Mouse (Mus musculus): Measurements from ENCODE around the gene Zfp36l1.

DNA sequence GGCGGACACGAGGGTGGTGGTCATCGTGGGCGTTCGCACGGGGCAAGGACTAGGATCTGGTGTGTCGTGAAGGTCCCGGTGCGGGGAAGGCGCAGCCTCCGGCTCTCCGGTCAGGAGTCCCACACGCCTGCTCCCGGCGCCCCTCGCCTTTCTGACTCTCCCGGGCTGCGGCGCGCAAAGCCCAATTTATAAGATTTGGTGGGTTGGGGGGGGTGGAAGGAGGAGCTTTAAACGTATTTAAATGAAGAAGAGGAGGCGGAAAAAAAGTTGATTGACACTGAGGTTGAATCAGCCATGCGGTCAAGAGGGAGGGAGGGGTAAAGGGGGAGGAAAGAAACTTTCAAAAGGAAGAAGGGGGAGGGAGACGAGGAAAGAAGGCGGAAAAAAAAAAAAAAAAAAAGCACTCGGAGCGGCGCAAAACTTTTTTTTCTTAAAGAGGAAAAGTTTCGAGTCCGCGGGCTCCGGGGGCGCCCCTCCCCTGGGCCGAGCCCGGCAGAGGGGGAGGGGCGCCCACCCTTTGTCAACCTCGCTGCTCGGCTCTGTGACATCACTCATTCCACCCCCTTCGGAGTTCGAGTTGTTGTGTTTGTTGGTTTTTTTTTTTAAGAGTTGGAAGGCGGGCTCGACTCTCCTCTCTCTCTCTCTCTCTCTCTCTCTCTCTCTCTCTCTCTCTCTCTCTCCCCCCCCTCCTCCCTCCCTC is at the start of gene Zfp36l1:
- TF ChIP-seq CTCF (IDR thresholded peaks at IDR 0.05) (no peak), POLR2A (IDR thresholded peaks at IDR 0.05; ENCODE audit: insufficient read depth, low read depth, low read length) (peak; percentile 100), EP300 (IDR thresholded peaks at IDR 0.05; ENCODE audit: insufficient read depth, low read depth, low read length) (peak; percentile 80)

Data from heart, adult 2 months (tissue).